Mouse (Mus musculus) embryonic fibroblast, embryonic 13.5 days (primary cell): ENCODE data around the gene Carns1.

Experiments
- CTCF ChIP-seq: IDR thresholded peaks from 2 replicates; pipeline ENCODE4 v1.5.1; 2011; ENCODE audit warnings: mild to moderate bottlenecking, control low read depth, low read length, moderate library complexity, borderline replicate concordance; ENCODE audit not compliant: insufficient read depth
- POLR2A ChIP-seq: IDR thresholded peaks from 2 replicates; pipeline ENCODE4 v1.6.1; 2011; ENCODE audit warnings: low read depth, mild to moderate bottlenecking, control low read depth, low read length, moderate library complexity

DNA sequence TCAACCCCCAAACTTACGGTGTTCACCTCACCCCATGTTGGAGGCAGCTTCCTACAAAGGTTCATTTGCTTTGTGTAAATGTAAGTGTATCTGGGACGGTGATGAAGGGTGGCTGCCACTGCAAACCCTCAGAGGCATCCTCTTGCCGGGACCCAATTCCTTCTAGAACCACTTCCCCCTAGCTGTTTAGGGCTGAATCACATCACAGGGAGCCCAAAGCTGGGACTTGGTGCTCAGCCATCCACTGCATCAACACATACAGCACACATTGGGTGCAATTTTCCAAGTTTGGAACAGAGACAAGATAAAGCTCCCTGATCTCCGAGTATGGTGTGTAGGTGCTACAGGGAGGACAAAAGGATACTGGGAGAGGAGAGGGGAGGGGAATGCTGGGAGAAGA, 29.6 kb upstream of the Carns1 start:
- TF ChIP-seq CTCF: no peak
- TF ChIP-seq POLR2A: no peak
